Mouse (Mus musculus): ENCODE results near the gene Tmem82.
A peak's percentile ranks its signal among the peaks of the same experiment; 100 is the strongest.

- TF ChIP-seq CTCF (IDR thresholded peaks at IDR 0.05; ENCODE audit: low read depth, low read length) (peak; percentile 70), POLR2A (IDR thresholded peaks at IDR 0.05; ENCODE audit: borderline replicate concordance, low read depth, low read length) (no peak)
These were observed 1.1 kb downstream of the Tmem82 start for GRCm38 (mm10) chr4:141617299-141617698.

Measured in bone marrow macrophage, adult 2 months (primary cell).